Mouse (Mus musculus): ENCODE data around the gene Sox21. TPM values are rescaled to one million over a fixed set of nuclear protein-coding genes. Genes with fewer than 3 reads are reported as not detected.

Gene Sox21
- total RNA-seq (2015) (not detected in 2 replicates), total RNA-seq (2017) (not detected in 2 replicates)

- no peak for ATAC-seq (ENCODE audit: poor library complexity, severe bottlenecking)
These were observed at the start of gene Sox21 for GRCm38 (mm10) chr14:118236886-118237289. Gene Sox21 (minus strand): TSS chr14:118237030.

DNA sequence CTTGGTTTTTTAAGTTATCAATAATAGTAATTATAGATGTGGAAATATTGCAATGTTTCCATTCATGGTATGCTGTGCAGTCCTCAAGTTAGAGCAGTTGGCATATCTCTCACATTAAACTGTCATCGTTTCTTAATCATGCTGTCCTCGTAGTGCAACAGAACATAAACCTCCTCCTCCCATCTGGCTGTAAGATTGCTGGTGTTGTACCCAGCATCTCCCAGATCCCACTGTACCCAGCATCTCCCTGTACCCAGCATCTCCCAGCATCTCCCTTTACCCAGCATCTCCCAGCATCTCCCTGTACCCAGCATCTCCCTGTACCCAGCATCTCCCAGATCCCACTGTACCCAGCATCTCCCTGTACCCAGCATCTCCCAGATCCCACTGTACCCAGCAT is 49.3 kb upstream of the Sox21 start:
- ATAC-seq (ENCODE audit: poor library complexity, severe bottlenecking), result no peak

DNA sequence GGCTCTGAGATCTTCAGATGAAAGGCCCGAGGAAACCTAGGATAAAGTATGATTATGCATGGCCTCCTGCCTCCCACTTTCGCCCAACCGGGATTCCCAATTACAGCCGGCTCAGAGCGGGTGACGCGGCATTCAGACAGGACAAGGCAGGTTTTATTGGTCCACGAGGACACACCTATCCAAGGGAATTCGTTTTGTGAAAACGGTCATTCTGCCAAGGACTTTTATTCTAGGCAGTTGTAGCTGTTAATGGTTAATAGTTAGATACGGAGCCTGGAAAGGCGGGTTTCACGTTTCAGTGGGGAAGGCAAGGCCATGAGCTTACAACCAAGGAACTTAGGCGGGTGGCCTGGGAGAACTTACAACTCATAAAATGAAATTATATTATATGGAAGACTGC is 46.1 kb upstream of the Sox21 start:
- ATAC-seq (ENCODE audit: poor library complexity, severe bottlenecking), result no peak

DNA sequence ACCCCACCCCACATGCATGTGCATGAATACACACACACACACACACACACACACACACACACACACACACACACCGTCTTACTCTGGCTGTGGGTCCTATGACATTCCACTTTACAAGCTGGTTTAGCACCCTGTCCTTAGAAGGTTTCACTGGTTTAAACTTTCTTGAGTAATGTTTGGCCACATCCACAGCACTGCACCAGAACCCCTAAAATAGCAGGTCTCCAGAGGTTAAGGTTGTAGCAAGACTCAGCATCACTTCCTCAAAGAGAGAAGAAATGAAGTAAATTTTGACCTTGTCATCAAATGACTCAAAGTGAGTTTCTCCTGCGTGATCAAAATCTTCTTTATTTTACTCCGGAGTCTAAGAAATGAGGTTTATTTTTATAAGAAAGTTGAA is 45.4 kb upstream of the Sox21 start:
- peak; percentile 51 for ATAC-seq (ENCODE audit: poor library complexity, severe bottlenecking)

- no peak for ATAC-seq (ENCODE audit: poor library complexity, severe bottlenecking)
These were observed 41.1 kb upstream of the Sox21 start for GRCm38 (mm10) chr14:118277704-118278498.

DNA sequence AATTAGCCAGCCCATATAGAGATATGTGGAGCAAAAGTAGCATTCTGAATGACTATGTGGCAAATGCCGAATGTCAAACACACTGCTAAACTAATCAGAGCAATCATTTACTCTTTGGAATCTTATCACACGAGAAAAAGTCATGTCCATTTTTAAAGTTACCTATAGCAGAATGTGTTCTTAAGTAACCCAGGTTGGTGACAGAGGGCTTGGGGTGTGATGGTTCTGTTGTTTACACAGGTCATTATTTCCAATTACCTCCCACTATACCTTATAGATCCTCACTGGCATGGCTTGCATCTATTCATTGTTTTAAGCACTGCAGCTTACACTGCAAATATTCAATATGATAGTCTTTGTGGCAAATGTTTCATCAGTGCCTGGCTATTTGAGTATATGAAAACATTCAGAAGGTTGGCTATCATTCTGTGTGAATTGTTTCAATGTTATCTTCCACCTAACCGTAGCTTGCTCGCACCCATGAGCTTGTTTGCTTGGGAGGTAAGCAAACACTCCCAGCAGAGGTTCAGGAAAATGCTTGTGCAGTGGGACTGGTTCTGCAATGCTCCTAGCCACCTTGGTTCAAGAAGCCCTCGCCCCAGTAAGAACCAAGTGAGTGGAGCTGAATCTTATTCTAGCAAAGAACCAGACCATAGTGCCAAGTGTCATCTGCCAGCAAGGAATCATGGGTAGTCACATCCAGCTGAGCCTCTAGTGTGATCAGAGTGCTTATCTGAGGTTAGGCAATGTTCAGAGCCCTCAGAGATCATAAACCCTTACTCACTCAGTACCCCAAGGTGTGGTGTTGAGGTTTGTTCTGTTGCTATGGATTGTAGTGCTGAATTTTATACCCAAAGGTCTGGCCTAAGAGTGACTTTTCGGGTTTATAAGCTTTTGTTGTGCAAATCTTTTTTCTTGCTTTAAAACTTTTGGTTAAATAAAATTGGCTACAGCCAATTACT is 36.0 kb upstream of the Sox21 start:
- ATAC-seq (ENCODE audit: poor library complexity, severe bottlenecking), result no peak

DNA sequence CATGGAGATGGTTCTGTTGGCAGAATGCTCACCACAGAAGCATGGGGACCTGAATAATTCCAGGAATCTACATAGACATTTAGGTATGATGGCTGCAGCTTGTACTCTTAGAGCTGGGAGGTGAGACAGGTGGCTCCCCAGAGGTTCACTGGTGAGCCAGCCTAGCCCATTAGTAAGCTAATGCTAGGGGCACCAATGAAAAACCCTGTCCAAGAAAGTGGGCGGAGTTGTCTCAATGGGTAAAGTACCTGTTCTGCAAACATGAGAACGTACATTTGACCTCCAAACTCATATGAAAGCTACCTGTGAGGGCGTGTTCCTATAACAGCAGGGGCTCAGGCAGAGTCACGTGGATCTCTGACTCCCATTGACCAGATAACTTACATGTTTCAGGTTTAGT is 32.0 kb upstream of the Sox21 start:
- ATAC-seq (ENCODE audit: poor library complexity, severe bottlenecking), result no peak

- ATAC-seq (ENCODE audit: poor library complexity, severe bottlenecking), result no peak
These were observed 29.8 kb upstream of the Sox21 start, which contains the start of gene Gm9376 for GRCm38 (mm10) chr14:118266660-118267059. Gene Gm9376 (plus strand): TSS chr14:118266960.

DNA sequence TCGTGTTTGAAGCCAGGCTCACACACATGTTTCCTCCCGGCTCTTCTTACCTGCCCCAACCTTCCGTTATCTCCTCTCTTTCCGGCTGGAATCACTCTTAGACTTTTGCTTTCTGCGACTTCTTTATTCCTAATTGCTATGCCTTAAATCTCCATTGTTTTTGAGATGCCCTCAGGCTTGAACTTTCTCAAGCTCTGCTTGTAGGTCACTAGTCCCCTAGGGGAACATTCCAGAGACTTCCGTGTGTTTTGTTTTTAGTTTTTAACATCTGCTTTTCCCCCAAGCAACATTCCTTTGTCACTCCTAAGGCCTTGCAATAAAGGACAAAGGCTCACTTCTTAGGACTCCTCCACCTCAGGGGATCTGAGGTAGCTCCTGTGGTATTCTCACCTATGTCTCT is 16.6 kb upstream of the Sox21 start:
- ATAC-seq (ENCODE audit: poor library complexity, severe bottlenecking), result no peak

DNA sequence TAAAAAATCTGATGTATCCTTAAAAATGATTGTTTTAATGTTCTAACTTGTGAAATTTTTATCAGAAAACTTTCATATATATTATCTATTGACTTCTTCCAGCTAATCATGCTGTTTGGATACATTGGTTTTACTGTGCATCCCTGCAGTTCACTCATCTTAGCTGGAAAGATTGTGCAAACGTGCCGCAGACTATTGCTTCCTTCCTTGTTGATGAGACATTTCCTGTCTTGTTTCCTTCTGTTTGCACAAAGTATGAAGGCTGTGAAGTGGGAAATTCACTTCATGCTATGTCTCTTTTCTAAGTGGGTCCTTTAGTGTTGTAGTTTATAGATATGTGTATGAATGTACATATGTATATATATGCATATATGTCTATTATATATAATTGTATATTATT is 4.6 kb upstream of the Sox21 start:
- ATAC-seq (ENCODE audit: poor library complexity, severe bottlenecking), result peak; percentile 55; the same call in 1 of the 2 replicates

- ATAC-seq (ENCODE audit: poor library complexity, severe bottlenecking), result no peak
These were observed 2.5 kb upstream of the Sox21 start for GRCm38 (mm10) chr14:118239351-118239750.

- ATAC-seq (ENCODE audit: poor library complexity, severe bottlenecking), result no peak
These were observed 956 bp upstream of the Sox21 start for GRCm38 (mm10) chr14:118237786-118238185.

- ATAC-seq (ENCODE audit: poor library complexity, severe bottlenecking), result no peak
These were observed 601 bp downstream of the Sox21 start for GRCm38 (mm10) chr14:118235973-118236885.

DNA sequence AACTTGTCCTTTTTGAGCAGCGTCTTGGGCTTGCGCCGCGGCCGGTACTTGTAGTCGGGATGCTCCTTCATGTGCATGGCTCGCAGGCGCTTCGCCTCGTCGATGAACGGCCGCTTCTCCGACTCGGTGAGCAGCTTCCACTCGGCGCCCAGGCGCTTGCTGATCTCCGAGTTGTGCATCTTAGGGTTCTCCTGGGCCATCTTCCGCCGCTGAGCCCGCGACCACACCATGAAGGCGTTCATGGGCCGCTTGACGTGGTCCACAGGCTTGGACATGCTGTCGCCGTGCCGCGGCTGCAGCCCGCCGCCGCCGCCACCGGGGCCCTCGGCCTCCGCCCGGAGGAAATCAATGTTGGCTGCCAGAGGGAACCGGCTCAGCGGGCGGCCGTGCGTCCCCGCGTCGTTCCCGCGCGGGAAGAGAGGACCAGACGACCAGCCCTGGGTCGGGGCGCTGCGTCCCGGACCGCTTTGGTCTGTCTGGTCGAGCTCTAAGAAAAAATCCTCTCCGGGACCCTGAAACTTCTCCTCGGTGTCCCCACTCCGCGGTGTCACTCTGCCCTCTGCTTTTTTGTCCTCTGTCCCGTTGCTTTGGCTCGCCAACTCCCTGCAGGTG is 1.4 kb downstream of the Sox21 start:
- no peak for ATAC-seq (ENCODE audit: poor library complexity, severe bottlenecking)

- no peak for ATAC-seq (ENCODE audit: poor library complexity, severe bottlenecking)
These were observed 2.2 kb downstream of the Sox21 start for GRCm38 (mm10) chr14:118234541-118235210.

DNA sequence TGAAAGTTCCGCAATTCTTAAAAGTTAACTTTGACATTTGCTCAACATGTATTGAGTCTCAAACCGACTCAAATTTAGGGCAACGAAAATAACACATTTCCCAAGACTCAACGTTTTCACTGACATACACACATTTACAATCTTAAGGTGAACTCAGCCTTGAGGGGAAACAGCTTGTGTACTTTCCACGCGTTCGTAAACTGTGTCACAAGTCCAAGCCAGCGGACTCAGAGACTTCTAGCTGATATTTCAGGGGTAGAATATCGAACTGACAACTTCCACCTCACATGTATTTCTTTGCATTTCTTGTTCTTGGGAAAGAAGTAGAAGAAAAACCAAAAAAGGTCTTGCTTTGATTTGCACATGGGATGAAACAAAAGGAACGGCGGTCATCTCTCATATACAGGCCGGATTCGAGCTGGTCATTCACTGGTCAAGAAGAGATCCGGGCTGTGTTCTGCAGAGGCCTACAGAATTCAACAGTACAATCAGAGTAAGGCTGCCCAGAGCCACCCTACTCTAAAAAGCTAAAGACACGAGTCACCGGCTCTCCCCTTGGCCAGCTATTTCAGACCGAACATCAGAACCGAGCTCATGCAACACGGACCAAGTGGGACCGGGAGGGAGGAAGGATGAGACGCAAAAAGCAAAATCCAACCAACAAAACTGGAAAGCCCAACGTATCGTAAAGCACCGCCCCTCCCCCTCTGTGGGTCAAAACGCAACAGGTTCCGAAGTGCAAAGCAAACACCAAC is 2.9 kb downstream of the Sox21 start:
- ATAC-seq (ENCODE audit: poor library complexity, severe bottlenecking), result no peak

DNA sequence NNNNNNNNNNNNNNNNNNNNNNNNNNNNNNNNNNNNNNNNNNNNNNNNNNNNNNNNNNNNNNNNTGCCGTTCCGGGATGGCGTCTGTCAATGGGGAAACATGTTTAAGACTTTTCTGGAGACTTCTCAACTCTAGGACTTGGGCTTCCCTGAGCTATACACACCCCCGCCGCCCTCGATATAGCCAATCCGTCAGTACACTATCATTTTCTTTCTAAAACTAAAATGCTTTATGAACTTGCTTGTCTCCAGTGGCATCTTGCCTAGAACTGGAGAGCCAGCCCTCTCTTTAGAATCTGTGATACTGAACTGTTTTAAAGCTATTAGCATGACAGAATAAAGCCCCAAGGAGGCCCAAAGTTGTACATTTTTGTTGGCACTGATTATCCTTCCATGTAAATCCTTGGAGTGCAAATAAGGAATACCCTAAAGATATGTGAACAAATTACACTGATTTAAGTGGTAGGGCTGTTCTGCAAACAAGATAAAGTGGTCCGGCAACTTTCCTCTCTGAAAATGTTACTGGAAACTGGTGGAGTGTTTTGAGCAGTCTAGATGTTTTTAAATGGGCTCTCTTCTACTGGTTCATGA is 4.4 kb downstream of the Sox21 start:
- ATAC-seq (ENCODE audit: poor library complexity, severe bottlenecking), result no peak

DNA sequence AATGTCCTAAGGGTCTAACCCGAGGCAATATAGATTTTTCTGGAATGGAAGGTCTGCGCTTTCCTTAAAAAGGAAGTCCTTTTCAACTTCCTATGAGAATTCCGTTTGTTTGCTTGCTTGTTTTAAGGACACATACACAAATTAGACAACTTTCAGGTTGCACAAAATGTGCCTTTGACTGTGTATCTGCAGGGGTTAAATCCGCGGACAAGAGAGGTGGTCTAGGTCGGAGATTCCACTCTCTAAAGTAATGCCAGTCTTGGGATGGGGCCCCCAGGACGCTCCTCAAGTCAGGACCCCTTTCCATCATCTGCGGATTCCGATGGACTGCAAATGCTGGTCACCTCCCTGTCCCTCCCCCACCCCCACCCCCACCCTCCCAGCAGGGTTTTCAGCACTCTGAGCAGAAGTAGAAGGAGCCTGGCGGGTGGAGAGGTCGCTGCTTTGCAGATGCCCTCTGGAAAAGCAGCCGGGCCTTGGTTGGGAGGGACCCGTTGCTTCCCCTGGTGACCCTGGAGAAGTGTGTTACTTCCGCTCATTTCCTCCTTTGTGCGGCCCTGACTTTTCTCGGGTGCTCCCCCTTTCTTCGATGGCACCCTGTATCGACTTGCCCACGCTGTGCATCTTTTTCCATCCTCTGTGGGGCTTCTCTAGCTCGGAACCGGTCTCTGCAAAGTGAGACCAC is 10.2 kb downstream of the Sox21 start:
- ATAC-seq (ENCODE audit: poor library complexity, severe bottlenecking), result no peak
